Mouse (Mus musculus) bone marrow, adult 2 months (tissue): Measurements from ENCODE around the gene Olfr709-ps1.

ENCODE experiments used
- CTCF ChIP-seq: fragments of 200-500 bp; IDR thresholded peaks from 2 replicates; pipeline ENCODE4 v1.5.1; 2011; ENCODE audit warnings: low read length, control low read depth; ENCODE audit not compliant: control insufficient read depth, insufficient read depth
- POLR2A ChIP-seq: fragments of 200-500 bp; IDR thresholded peaks from 2 replicates; pipeline ENCODE4 v1.6.1; 2011; ENCODE audit warnings: low read depth, mild to moderate bottlenecking, control low read depth, low read length, borderline replicate concordance; ENCODE audit not compliant: control insufficient read depth

GRCm38 (mm10) chr7:106932119-106932518, at the start of gene Olfr709-ps1:
- TF ChIP-seq CTCF: no peak
- TF ChIP-seq POLR2A: no peak
